Mouse (Mus musculus): ENCODE measurements at regions not wholly inside any gene's neighbourhood (a gene's known extent, or its start where the extent isn't known, plus 50 kb on each side); places are given as distances from the start of the nearest gene placed in this dataset.

GRCm38 (mm10) chr12:98342158-98342557, 73.7 kb downstream of the Gpr65 start:
- TF ChIP-seq CTCF (IDR thresholded peaks at IDR 0.05; ENCODE audit: insufficient read depth, low read length) (peak; percentile 69), POLR2A (IDR thresholded peaks at IDR 0.05; ENCODE audit: borderline replicate concordance, extremely low read depth, low read depth, low read length) (no peak)
